In genomic region chr6:51820853-51821252, GRCm38 (mm10) we compare ENCODE assay signal across 18 mouse cellular contexts.
DNase-seq lines count a peak whose midpoint lies in the region; ATAC-seq lines count a peak whose summit lies in the region.
"Had no signal": no experiment of that assay in that cellular context is flagged by ENCODE, and none has a peak within 500 bp of the region (broad histone marks: within the 10 kb centered on the region; RNA-seq: fewer than 3 reads in every experiment).

No protein-coding gene starts in this region.

- 0 out of 2 replicates have a peak, but pooled peaks cover 4% of the 10 kb centered on the region for H3K27me3 ChIP-seq in kidney, embryonic 15.5 days
- no peaks in the 10 kb centered on the region for H3K27me3 ChIP-seq in limb, embryonic 10.5 days (ENCODE audit: low read depth, poor library complexity, severe bottlenecking)
- no peaks in the 10 kb centered on the region for H3K27me3 ChIP-seq in liver, embryonic 11.5 days (replicated peaks; ENCODE audit: control insufficient read depth, insufficient read depth, low read length)
- H3K27me3 ChIP-seq: forebrain, embryonic 13.5 days; hindbrain, embryonic 12.5 days had no signal

- peaks cover 18% of the 10 kb centered on the region for H3K4me1 ChIP-seq in kidney, embryonic 15.5 days
- peaks cover 15% of the 10 kb centered on the region; the same call in 1 of the 2 replicates for H3K4me1 ChIP-seq in limb, embryonic 10.5 days
- H3K4me1 ChIP-seq in liver, embryonic 11.5 days (replicated peaks; ENCODE audit: control insufficient read depth, insufficient read depth, low read length) = no peaks in the 10 kb centered on the region
- H3K4me1 ChIP-seq: heart, embryonic 12.5 days had no signal

- 76% methylated on average over 5 of the region's 5 CpGs for WGBS in kidney, embryonic 15.5 days
- 86% methylated on average over 5 of the region's 5 CpGs for WGBS in limb, embryonic 10.5 days
- WGBS in liver, embryonic 11.5 days = 67% methylated on average over 5 of the region's 5 CpGs

- ATAC-seq in kidney, embryonic 15.5 days (replicated peaks; ENCODE audit: low FRiP score) = no peak
- no peak for ATAC-seq in liver, embryonic 11.5 days (replicated peaks; ENCODE audit: low FRiP score)
- ATAC-seq: forebrain, embryonic 13.5 days; forebrain, postnatal 0 days had no signal

- DNase-seq in kidney, adult 18-20 months = peak; percentile 51
- DNase-seq in 416B (ENCODE audit: low read depth) = peak; percentile 10
- DNase-seq in kidney, postnatal 10 days = peak; percentile 23
- DNase-seq in limb, embryonic 10.5 days (ENCODE audit: low spot score) = no peak
- DNase-seq in liver, embryonic 11.5 days (ENCODE audit: low spot score) = no peak
- no peak for DNase-seq in thymus, postnatal 36 days
- DNase-seq: adrenal gland, adult 2 months; adrenal gland, postnatal 25 days; cerebellum, adult 9-11 months; cerebellum, postnatal 36 days; forebrain, postnatal 0 days; gastrocnemius, postnatal 25 days; heart, postnatal 36 days had no signal

- no peak overlapping the region for H3K4me3 ChIP-seq in kidney, embryonic 15.5 days (replicated peaks)
- no peak overlapping the region for H3K4me3 ChIP-seq in limb, embryonic 10.5 days
- H3K4me3 ChIP-seq in liver, embryonic 11.5 days (ENCODE audit: low read depth, low read length) = no peak overlapping the region
- H3K4me3 ChIP-seq: embryonic facial prominence, embryonic 10.5 days; forebrain, embryonic 13.5 days; heart, embryonic 12.5 days; hindbrain, embryonic 12.5 days had no signal

- H3K4me2 ChIP-seq in kidney, embryonic 15.5 days = no peak overlapping the region
- no peak overlapping the region for H3K4me2 ChIP-seq in liver, embryonic 11.5 days
- H3K4me2 ChIP-seq: forebrain, embryonic 13.5 days; heart, embryonic 12.5 days; hindbrain, embryonic 12.5 days had no signal

- H3K9ac ChIP-seq in kidney, embryonic 15.5 days = no peak overlapping the region
- no peak overlapping the region for H3K9ac ChIP-seq in liver, embryonic 11.5 days (ENCODE audit: low read depth, low read length)
- H3K9ac ChIP-seq: forebrain, embryonic 13.5 days; forebrain, postnatal 0 days; heart, embryonic 12.5 days; hindbrain, embryonic 12.5 days had no signal

- no peaks in the 10 kb centered on the region for H3K36me3 ChIP-seq in kidney, embryonic 15.5 days
- H3K36me3 ChIP-seq in limb, embryonic 10.5 days = no peaks in the 10 kb centered on the region
- no peaks in the 10 kb centered on the region for H3K36me3 ChIP-seq in liver, embryonic 11.5 days (ENCODE audit: control insufficient read depth, insufficient read depth, low read length)
- H3K36me3 ChIP-seq: embryonic facial prominence, embryonic 10.5 days; heart, embryonic 12.5 days; hindbrain, embryonic 12.5 days had no signal

- peaks cover 9% of the 10 kb centered on the region; the same call in 1 of the 2 replicates for H3K9me3 ChIP-seq in kidney, embryonic 15.5 days (replicated peaks)
- H3K9me3 ChIP-seq in limb, embryonic 10.5 days (replicated peaks) = no peaks in the 10 kb centered on the region
- peaks cover 5% of the 10 kb centered on the region for H3K9me3 ChIP-seq in liver, embryonic 11.5 days (ENCODE audit: control insufficient read depth, low read length)

- no peak overlapping the region for H3K27ac ChIP-seq in kidney, embryonic 15.5 days
- no peak overlapping the region for H3K27ac ChIP-seq in limb, embryonic 10.5 days
- H3K27ac ChIP-seq in liver, embryonic 11.5 days (ENCODE audit: low read depth, low read length) = no peak overlapping the region
- H3K27ac ChIP-seq: embryonic facial prominence, embryonic 10.5 days; forebrain, embryonic 13.5 days; hindbrain, embryonic 12.5 days had no signal

Comparison
In these comparisons a context has a peak if more than half of its experiments do, and no peak if none do; other contexts are left out.
1. DNase-seq: peak in kidney, adult 18-20 months (single experiment), 416B (single experiment) and kidney, postnatal 10 days (single experiment); none in limb, embryonic 10.5 days (single experiment), liver, embryonic 11.5 days (single experiment) and thymus, postnatal 36 days (0 of 2).